Mouse (Mus musculus) thymus, adult 2 months (tissue): ENCODE results near the gene Gm8720. TPM values are rescaled to one million over a fixed set of nuclear protein-coding genes. Genes with fewer than 3 reads are reported as not detected.
"Not testable (repeated sequence)": the region's sequence is repeated elsewhere in the genome, so short reads cannot be mapped to it uniquely, and the experiment has no call there.

Source experiments
- DNase-seq: peaks from one replicate; pipeline ENCODE4 v3.0.0; 2021
- H3K27ac ChIP-seq: fragments of 200-500 bp; 2 replicates; pipeline ENCODE4 v1.5.1; 2012; ENCODE audit warnings: low read length, control low read depth; ENCODE audit not compliant: control insufficient read depth, insufficient read depth
- H3K27me3 ChIP-seq: fragments of 200-500 bp; 2 replicates; pipeline ENCODE4 v1.6.1; 2012; ENCODE audit warnings: mild to moderate bottlenecking, low read length, moderate library complexity, mixed read lengths; ENCODE audit not compliant: control insufficient read depth, insufficient read depth
- H3K36me3 ChIP-seq: fragments of 200-500 bp; 2 replicates; pipeline ENCODE4 v1.6.1; 2012; ENCODE audit warnings: mild to moderate bottlenecking, low read length, moderate library complexity; ENCODE audit not compliant: control insufficient read depth, insufficient read depth
- H3K4me1 ChIP-seq: fragments of 200-500 bp; replicated peaks from 2 replicates; pipeline ENCODE4 v1.6.1; 2012; ENCODE audit warnings: low read length; ENCODE audit not compliant: control insufficient read depth, insufficient read depth
- H3K4me3 ChIP-seq: fragments of 200-500 bp; 2 replicates; pipeline ENCODE4 v1.5.1; 2012; ENCODE audit warnings: mild to moderate bottlenecking, low read length, control low read depth, moderate library complexity; ENCODE audit not compliant: control insufficient read depth, insufficient read depth
- WGBS: fragments of 180-500 bp; shearing (Covaris S2); methylation state at CpG from one replicate; pipeline ENCODE4 v1.1.7; 2018; 5-methylcytosine and 5-hydroxymethylcytosine counted together
- polyA plus RNA-seq: library from polyadenylated mRNA; depleted of rRNA; stranded (reverse); fragments of >200 nt; gene quantifications from 2 replicates; pipeline ENCODE4 v1.2.3, GENCODE M21; 2012; rRNA removed

Gene Gm8720
- not detected in 2 replicates for polyA plus RNA-seq

- H3K27ac ChIP-seq, H3K4me3 ChIP-seq, H3K36me3 ChIP-seq, DNase-seq, H3K27me3 ChIP-seq, H3K4me1 ChIP-seq: not testable (repeated sequence)
- WGBS = no CpG with 5 or more reads among the region's 1 CpGs
Observed at GRCm38 (mm10) chr7:23067356-23067755, at the start of gene Gm8720. Gm8720 (minus strand) TSS chr7:23067456.

DNA sequence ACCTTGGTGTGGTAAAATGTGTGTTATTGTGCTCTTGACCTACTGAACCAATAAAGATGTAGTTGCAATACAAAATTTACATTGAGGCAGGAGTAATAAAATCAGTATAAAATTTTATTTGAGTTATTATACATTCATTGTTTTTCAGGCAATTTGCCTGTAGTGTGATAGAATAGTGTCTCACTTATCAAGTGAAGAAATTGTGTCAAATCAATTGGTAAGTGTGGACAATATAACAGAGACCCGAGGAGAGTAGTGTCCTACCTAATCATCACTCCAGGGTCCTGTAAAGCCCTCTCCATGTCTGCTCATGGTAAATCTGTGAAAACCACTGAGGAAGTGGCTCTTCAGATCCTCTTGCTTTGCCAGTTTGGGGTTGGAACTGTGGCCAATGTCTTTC, 12.0 kb downstream of the Gm8720 start, which contains the start of gene Vmn1r163:
Gene Vmn1r163, plus strand, starts transcription at position 301 of the 400 bp plus-strand sequence.
- not testable (repeated sequence) for H3K4me3 ChIP-seq, H3K4me1 ChIP-seq, H3K27me3 ChIP-seq, DNase-seq, H3K27ac ChIP-seq, H3K36me3 ChIP-seq
- WGBS = no CpG with 5 or more reads among the region's 1 CpGs

GRCm38 (mm10) chr7:23019823-23020222, 47.4 kb downstream of the Gm8720 start, which contains the start of gene Gm4216:
Gm4216 (minus strand) TSS chr7:23019923.
- H3K27me3 ChIP-seq, H3K4me3 ChIP-seq, H3K36me3 ChIP-seq, DNase-seq, H3K4me1 ChIP-seq, H3K27ac ChIP-seq: not testable (repeated sequence)
- WGBS = no CpG with 5 or more reads among the region's 3 CpGs

Other genes with a start within 250 kb of the Gm8720 start
- not detected in 2 replicates for gene Vmn1r159, start 223.9 kb downstream of the Gm8720 start, polyA plus RNA-seq
- gene Vmn1r160, start 196.2 kb downstream of the Gm8720 start, polyA plus RNA-seq = not detected in 2 replicates
- not detected in 2 replicates for gene Gm4214, start 82.8 kb downstream of the Gm8720 start, polyA plus RNA-seq
- not detected in 2 replicates for gene Gm4216, start 47.5 kb downstream of the Gm8720 start, polyA plus RNA-seq
- not detected in 2 replicates for gene Vmn1r163, start 11.9 kb downstream of the Gm8720 start, polyA plus RNA-seq
- gene Gm10662, start 77.0 kb upstream of the Gm8720 start, polyA plus RNA-seq = not detected in 2 replicates
- not detected in 2 replicates for gene Vmn1r165, start 149.9 kb upstream of the Gm8720 start, polyA plus RNA-seq
- not detected in 2 replicates for gene Vmn1r166, start 184.2 kb upstream of the Gm8720 start, polyA plus RNA-seq
- gene Gm6902, start 211.4 kb upstream of the Gm8720 start, polyA plus RNA-seq = not detected in 2 replicates
- gene Nlrp4e, start 233.7 kb upstream of the Gm8720 start, polyA plus RNA-seq = not detected in 2 replicates